Mouse (Mus musculus) embryonic facial prominence, embryonic 15.5 days (tissue): ENCODE measurements around the gene Ccdc97. TPM values are rescaled to one million over a fixed set of nuclear protein-coding genes. Genes with fewer than 3 reads are reported as not detected.
A peak's percentile ranks its signal among the peaks of the same experiment; 100 is the strongest.

ENCODE experiments used
- ATAC-seq: fragments of 200-750 bp; cut with Nextera tagmentation; 2 replicates; pipeline ENCODE4 v1.8.0; 2017; ENCODE audit warnings: low read depth, moderate TSS enrichment; ENCODE audit not compliant: insufficient number of reproducible peaks, low FRiP score, low TSS enrichment
- H3K27ac ChIP-seq: fragments of 300-500 bp; sonication (generic); replicated peaks from 2 replicates; pipeline ENCODE4 v1.5.1; 2015; ENCODE audit warnings: mild to moderate bottlenecking, inconsistent platforms
- H3K27me3 ChIP-seq: fragments of 300-500 bp; sonication (generic); 2 replicates; pipeline ENCODE4 v1.6.1; 2015; ENCODE audit warnings: inconsistent platforms
- H3K36me3 ChIP-seq: fragments of 300-500 bp; sonication (generic); 2 replicates; pipeline ENCODE4 v1.6.1; 2015; ENCODE audit warnings: mild to moderate bottlenecking, inconsistent platforms
- H3K4me1 ChIP-seq: fragments of 300-500 bp; sonication (generic); 2 replicates; pipeline ENCODE4 v1.6.1; 2015; ENCODE audit warnings: inconsistent platforms
- H3K4me2 ChIP-seq: fragments of 300-500 bp; sonication (generic); replicated peaks from 2 replicates; pipeline ENCODE4 v1.6.1; 2015; ENCODE audit warnings: mild to moderate bottlenecking, inconsistent platforms
- H3K4me3 ChIP-seq: fragments of 300-500 bp; sonication (generic); replicated peaks from 2 replicates; pipeline ENCODE4 v1.5.1; 2015; ENCODE audit warnings: mild to moderate bottlenecking, inconsistent platforms
- H3K9ac ChIP-seq: fragments of 300-500 bp; sonication (generic); 2 replicates; pipeline ENCODE4 v1.6.1; 2015; ENCODE audit warnings: inconsistent platforms
- H3K9me3 ChIP-seq: fragments of 300-500 bp; sonication (generic); replicated peaks from 2 replicates; pipeline ENCODE4 v1.6.1; 2016; ENCODE audit warnings: inconsistent platforms
- WGBS: fragments of 180-500 bp; shearing (Covaris S2); methylation state at CpG from one replicate; pipeline ENCODE4 v1.1.7; 2015; 5-methylcytosine and 5-hydroxymethylcytosine counted together
- polyA plus RNA-seq: library from polyadenylated mRNA; unstranded; fragments of >200 nt; fragmentation: Nextera tagmentation; extraction: Ambion mirVana; gene quantifications from 2 replicates; pipeline ENCODE4 v1.2.1, GENCODE M21; 2015

The Ccdc97 gene
- polyA plus RNA-seq, 1 experiment from 2014 or later: 32.8 TPM

- WGBS: under 1% methylated on average over 50 of the region's 52 CpGs
- peak; percentile 68 for ATAC-seq
- Histone ChIP-seq H3K36me3 (0 out of 2 replicates have a peak, but pooled peaks cover 3% of the 10 kb centered on the region), H3K4me3 (peak overlapping the region; percentile 67), H3K4me1 (peaks cover 43% of the 10 kb centered on the region), H3K27ac (peak overlapping the region; percentile 87), H3K27me3 (peaks cover 25% of the 10 kb centered on the region), H3K9me3 (no peaks in the 10 kb centered on the region), H3K9ac (peak overlapping the region; percentile 53), H3K4me2 (peak overlapping the region; percentile 94)
Observed at GRCm38 (mm10) chr7:25688810-25689586, 29.9 kb downstream of the Ccdc97 start.

GRCm38 (mm10) chr7:25687811-25688401 is 31.0 kb downstream of the Ccdc97 start:
- Histone ChIP-seq H3K9me3 (no peaks in the 10 kb centered on the region), H3K27me3 (peaks cover 25% of the 10 kb centered on the region)
- WGBS: under 1% methylated on average over 47 of the region's 47 CpGs

GRCm38 (mm10) chr7:25686680-25687531 is 32.0 kb downstream of the Ccdc97 start, which contains the start of gene Tgfb1:
Gene Tgfb1 (plus strand): TSS chr7:25687002.
- Histone ChIP-seq H3K27ac (peak within 1 kb of the TSS; percentile 87), H3K4me1 (peaks cover 44% of the 10 kb centered on the region), H3K9ac (peak within 1 kb of the TSS; percentile 53), H3K4me2 (peak within 1 kb of the TSS; percentile 94), H3K36me3 (no peaks in the 10 kb centered on the region), H3K4me3 (peak within 1 kb of the TSS; percentile 67), H3K27me3 (peaks cover 25% of the 10 kb centered on the region), H3K9me3 (no peaks in the 10 kb centered on the region)
- peak; percentile 40 for ATAC-seq
- under 1% methylated on average over 57 of the region's 69 CpGs for WGBS

More at GRCm38 (mm10) chr7:25687811-25688401, 31.0 kb downstream of the Ccdc97 start:
- peak overlapping the region; percentile 87 for H3K27ac ChIP-seq
- H3K4me3 ChIP-seq: peak overlapping the region; percentile 67
- peaks cover 43% of the 10 kb centered on the region for H3K4me1 ChIP-seq
- peak overlapping the region; percentile 94 for H3K4me2 ChIP-seq
- ATAC-seq: no peak
- no peaks in the 10 kb centered on the region for H3K36me3 ChIP-seq
- peak overlapping the region; percentile 53 for H3K9ac ChIP-seq

- Histone ChIP-seq H3K27ac (peak overlapping the region; percentile 87; the same call in 1 of the 2 replicates), H3K27me3 (peaks cover 25% of the 10 kb centered on the region), H3K9me3 (no peaks in the 10 kb centered on the region), H3K4me1 (peaks cover 53% of the 10 kb centered on the region), H3K9ac (no peak overlapping the region), H3K36me3 (no peaks in the 10 kb centered on the region), H3K4me3 (peak overlapping the region; percentile 67), H3K4me2 (peak overlapping the region; percentile 94)
- 69% methylated on average over 21 of the region's 21 CpGs for WGBS
- no peak for ATAC-seq
Observed at GRCm38 (mm10) chr7:25685926-25686470, 32.9 kb downstream of the Ccdc97 start.

GRCm38 (mm10) chr7:25684659-25685058 is 34.2 kb downstream of the Ccdc97 start:
- Histone ChIP-seq H3K27me3 (peaks cover 20% of the 10 kb centered on the region), H3K27ac (no peak overlapping the region; the same call in 1 of the 2 replicates), H3K36me3 (no peaks in the 10 kb centered on the region), H3K4me3 (no peak overlapping the region), H3K9ac (no peak overlapping the region), H3K4me1 (peaks cover 60% of the 10 kb centered on the region), H3K4me2 (no peak overlapping the region), H3K9me3 (no peaks in the 10 kb centered on the region)
- WGBS: 87% methylated on average over 6 of the region's 6 CpGs
- ATAC-seq: no peak

- Histone ChIP-seq H3K4me3 (no peak overlapping the region), H3K36me3 (no peaks in the 10 kb centered on the region), H3K27me3 (peaks cover 17% of the 10 kb centered on the region; the same call in 1 of the 2 replicates), H3K27ac (no peak overlapping the region), H3K9me3 (no peaks in the 10 kb centered on the region), H3K4me2 (no peak overlapping the region), H3K4me1 (peaks cover 49% of the 10 kb centered on the region), H3K9ac (no peak overlapping the region)
- ATAC-seq: no peak
- WGBS: 56% methylated on average over 7 of the region's 7 CpGs
Observed at GRCm38 (mm10) chr7:25683474-25684180, 35.3 kb downstream of the Ccdc97 start.

- no peak overlapping the region for H3K9ac ChIP-seq
- ATAC-seq: no peak
- peak overlapping the region; percentile 73 for H3K4me2 ChIP-seq
- H3K4me1 ChIP-seq: peaks cover 33% of the 10 kb centered on the region
- WGBS: 53% methylated on average over 15 of the region's 15 CpGs
- no peak overlapping the region for H3K27ac ChIP-seq
- no peaks in the 10 kb centered on the region for H3K36me3 ChIP-seq
- H3K27me3 ChIP-seq: peaks cover 6% of the 10 kb centered on the region; the same call in 1 of the 2 replicates
- no peaks in the 10 kb centered on the region for H3K9me3 ChIP-seq
- H3K4me3 ChIP-seq: peak overlapping the region; percentile 63
Observed at GRCm38 (mm10) chr7:25681341-25682231, 37.3 kb downstream of the Ccdc97 start.

- Histone ChIP-seq H3K27ac (peak within 1 kb of the TSS; percentile 93), H3K4me2 (peak within 1 kb of the TSS; percentile 73), H3K9ac (peak within 1 kb of the TSS; percentile 44), H3K9me3 (no peaks in the 10 kb centered on the region), H3K4me1 (peaks cover 30% of the 10 kb centered on the region), H3K27me3 (peaks cover 7% of the 10 kb centered on the region), H3K4me3 (peak within 1 kb of the TSS; percentile 63), H3K36me3 (no peaks in the 10 kb centered on the region)
- peak; percentile 96 for ATAC-seq
- WGBS: under 1% methylated on average over 46 of the region's 46 CpGs
Observed at GRCm38 (mm10) chr7:25680514-25681258, 38.2 kb downstream of the Ccdc97 start, which contains the start of gene B9d2. Gene B9d2 (plus strand): TSS chr7:25680780.

GRCm38 (mm10) chr7:25679971-25680370 is 38.9 kb downstream of the Ccdc97 start:
- Histone ChIP-seq H3K9me3 (no peaks in the 10 kb centered on the region), H3K9ac (0 out of 2 replicates have a peak overlapping the region, but pooled peaks have one; percentile 44), H3K27ac (peak overlapping the region; percentile 93; the same call in 1 of the 2 replicates), H3K27me3 (peaks cover 14% of the 10 kb centered on the region), H3K4me1 (peaks cover 29% of the 10 kb centered on the region), H3K4me3 (peak overlapping the region; percentile 63), H3K36me3 (no peaks in the 10 kb centered on the region), H3K4me2 (peak overlapping the region; percentile 73)
- WGBS: 7% methylated on average over 6 of the region's 6 CpGs
- no peak for ATAC-seq
